Comparison of ENCODE assay signal across 14 mouse cellular contexts in the genomic region with DNA sequence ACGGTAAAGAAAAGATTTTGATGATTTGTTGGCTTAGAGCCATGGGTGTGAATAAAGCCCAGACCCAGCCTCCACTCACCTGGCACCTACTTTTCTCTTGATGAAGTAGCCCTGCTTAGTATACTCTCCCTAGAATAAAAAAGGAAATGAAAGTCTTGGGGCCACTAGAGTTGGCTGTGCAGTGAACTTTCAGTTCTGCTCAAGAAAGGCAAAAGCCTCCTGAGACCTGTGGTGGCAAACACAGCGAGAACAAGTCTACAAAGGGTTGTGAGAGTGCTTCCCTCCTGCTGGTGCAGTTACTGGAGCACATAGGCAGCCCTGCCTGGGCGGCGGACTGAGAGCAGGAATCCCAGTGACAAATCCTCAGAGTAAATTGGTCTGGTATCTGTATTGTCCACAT. TPM values are rescaled to one million over a fixed set of nuclear protein-coding genes. Genes with fewer than 3 reads are reported as not detected.
A peak's percentile ranks its signal among the peaks of the same experiment; 100 is the strongest.
DNase-seq lines count a peak whose midpoint lies in the region; ATAC-seq lines count a peak whose summit lies in the region.
"Had no signal": no experiment of that assay in that cellular context is flagged by ENCODE, and none has a peak within 500 bp of the region (broad histone marks: within the 10 kb centered on the region; RNA-seq: fewer than 3 reads in every experiment).

No protein-coding gene starts in this region.

- H3K4me2 ChIP-seq in liver, embryonic 16.5 days (ENCODE audit: low read depth, low read length): no peak overlapping the region
- H3K4me2 ChIP-seq in liver, embryonic 12.5 days: no peak overlapping the region
- H3K4me2 ChIP-seq: liver, embryonic 15.5 days; neural tube, embryonic 12.5 days had no signal

- peak; percentile 11; the same call in 1 of the 2 replicates for ATAC-seq in liver, embryonic 16.5 days (ENCODE audit: low read depth)
- no peak for ATAC-seq in liver, embryonic 12.5 days
- ATAC-seq: hindbrain, embryonic 16.5 days; midbrain, embryonic 16.5 days had no signal

- no peak overlapping the region for H3K27ac ChIP-seq in liver, embryonic 16.5 days (ENCODE audit: low read length)
- no peak overlapping the region for H3K27ac ChIP-seq in liver, embryonic 12.5 days
- no peak overlapping the region for H3K27ac ChIP-seq in embryonic facial prominence, embryonic 10.5 days (replicated peaks)
- H3K27ac ChIP-seq: liver, embryonic 15.5 days; neural tube, embryonic 12.5 days had no signal

- H3K4me3 ChIP-seq in liver, embryonic 16.5 days (ENCODE audit: low read depth, low read length): no peak overlapping the region
- no peak overlapping the region for H3K4me3 ChIP-seq in liver, embryonic 12.5 days
- H3K4me3 ChIP-seq in embryonic facial prominence, embryonic 10.5 days: no peak overlapping the region
- H3K4me3 ChIP-seq: liver, embryonic 15.5 days; neural tube, embryonic 12.5 days had no signal

- DNase-seq in brain, adult 2 months (ENCODE audit: low read depth, low spot score): peak; percentile 26
- peak; percentile 55 to 57 for DNase-seq in monocyte, adult 2 months (ENCODE audit: low read depth in 1 of 2, low spot score in 2 of 2)
- DNase-seq in splenic B cell, adult 2 months (ENCODE audit: low read depth, low spot score): peak; percentile 92
- no peak for DNase-seq in embryonic facial prominence, embryonic 10.5 days (ENCODE audit: low spot score)
- no peak for DNase-seq in right cerebral cortex, adult 18-20 months
- DNase-seq: kidney, adult 18-20 months; kidney, postnatal 36 days; left cerebral cortex, postnatal 4 days had no signal

- H3K27me3 ChIP-seq in liver, embryonic 16.5 days (ENCODE audit: control insufficient read depth, insufficient read depth, low read depth, low read length): no peaks in the 10 kb centered on the region
- no peaks in the 10 kb centered on the region for H3K27me3 ChIP-seq in liver, embryonic 12.5 days (replicated peaks)
- no peaks in the 10 kb centered on the region for H3K27me3 ChIP-seq in splenic B cell, adult 2 months (ENCODE audit: control insufficient read depth, insufficient read depth, low read length, poor library complexity, severe bottlenecking)
- no peaks in the 10 kb centered on the region for H3K27me3 ChIP-seq in embryonic facial prominence, embryonic 10.5 days (replicated peaks; ENCODE audit: low read depth, poor library complexity, severe bottlenecking)
- H3K27me3 ChIP-seq: liver, embryonic 15.5 days; neural tube, embryonic 12.5 days had no signal

- H3K36me3 ChIP-seq in liver, embryonic 16.5 days (ENCODE audit: control insufficient read depth, insufficient read depth): no peaks in the 10 kb centered on the region
- H3K36me3 ChIP-seq in liver, embryonic 12.5 days: no peaks in the 10 kb centered on the region
- H3K36me3 ChIP-seq in splenic B cell, adult 2 months (ENCODE audit: control insufficient read depth, insufficient read depth, low read length, poor library complexity, severe bottlenecking): no peaks in the 10 kb centered on the region
- no peaks in the 10 kb centered on the region for H3K36me3 ChIP-seq in embryonic facial prominence, embryonic 10.5 days (replicated peaks)
- H3K36me3 ChIP-seq: liver, embryonic 15.5 days; neural tube, embryonic 12.5 days had no signal

- 47% methylated on average over 4 of the region's 4 CpGs for WGBS in liver, embryonic 16.5 days (ENCODE audit: insufficient replicate concordance)
- 65% methylated on average over 4 of the region's 4 CpGs for WGBS in liver, embryonic 12.5 days (ENCODE audit: insufficient replicate concordance)
- 76% methylated on average over 4 of the region's 4 CpGs for WGBS in embryonic facial prominence, embryonic 10.5 days

- H3K9me3 ChIP-seq in liver, embryonic 16.5 days (replicated peaks; ENCODE audit: control insufficient read depth, low read length): no peaks in the 10 kb centered on the region
- H3K9me3 ChIP-seq in liver, embryonic 12.5 days (replicated peaks): no peaks in the 10 kb centered on the region
- no peaks in the 10 kb centered on the region for H3K9me3 ChIP-seq in embryonic facial prominence, embryonic 10.5 days
- H3K9me3 ChIP-seq: liver, embryonic 15.5 days; neural tube, embryonic 12.5 days had no signal

- peaks cover 3% of the 10 kb centered on the region; the same call in 1 of the 2 replicates for H3K4me1 ChIP-seq in liver, embryonic 16.5 days (ENCODE audit: control insufficient read depth, low read depth, low read length)
- peaks cover 9% of the 10 kb centered on the region for H3K4me1 ChIP-seq in liver, embryonic 12.5 days
- H3K4me1 ChIP-seq in embryonic facial prominence, embryonic 10.5 days: no peaks in the 10 kb centered on the region
- H3K4me1 ChIP-seq: neural tube, embryonic 12.5 days had no signal

- H3K9ac ChIP-seq in liver, embryonic 16.5 days (ENCODE audit: low read depth, low read length): no peak overlapping the region
- H3K9ac ChIP-seq in liver, embryonic 12.5 days: no peak overlapping the region
- H3K9ac ChIP-seq: liver, embryonic 15.5 days; neural tube, embryonic 12.5 days had no signal

RNA-seq across cellular contexts. Expression of gene Nup160, which starts 27.1 kb away (rescaled TPM):
- 27.6 and 31.7 TPM in 2 replicates for polyA plus RNA-seq in liver, embryonic 16.5 days (2015; fragmentation: Nextera tagmentation; extraction: Ambion mirVana)
- 60.3 and 61.3 TPM in 2 replicates for polyA plus RNA-seq in liver, embryonic 12.5 days (2016; fragmentation: Nextera tagmentation; extraction: Ambion mirVana)
- polyA plus RNA-seq in embryonic facial prominence, embryonic 10.5 days (2016; fragmentation: Nextera tagmentation; extraction: Ambion mirVana): 71.3 and 73.0 TPM in 2 replicates

Comparison
In these comparisons a context has a peak if more than half of its experiments do, and no peak if none do; other contexts are left out.
1. DNase-seq: peak in brain, adult 2 months (single experiment), monocyte, adult 2 months (2 of 2) and splenic B cell, adult 2 months (single experiment); none in embryonic facial prominence, embryonic 10.5 days (single experiment) and right cerebral cortex, adult 18-20 months (single experiment).